Mouse (Mus musculus): ENCODE measurements around the gene Slc16a13.

GRCm38 (mm10) chr11:70185120-70185519, 35.7 kb downstream of the Slc16a13 start:
- TF ChIP-seq POLR2A (IDR thresholded peaks at IDR 0.05; ENCODE audit: insufficient read depth, low read depth, low read length) = no peak
- TF ChIP-seq CTCF (IDR thresholded peaks at IDR 0.05; ENCODE audit: insufficient read depth, low read depth, low read length) = no peak
